Mouse (Mus musculus) right cerebral cortex, adult 2 months (tissue): ENCODE data around the gene AC124502.3.
"Not testable (repeated sequence)": the region's sequence is repeated elsewhere in the genome, so short reads cannot be mapped to it uniquely, and the experiment has no call there.

ENCODE experiments used
- DNase-seq, 2 experiments: peaks; one replicate each; pipeline ENCODE4 v3.0.0; 2021 to 2022; ENCODE audit warnings: low spot score in 2 of 2

The AC124502.3 gene

GRCm38 (mm10) chr19:5083961-5084833, 45.5 kb downstream of the AC124502.3 start:
- peak in 1 of 2 experiments; percentile 62 for DNase-seq

- no peak for DNase-seq
Observed at GRCm38 (mm10) chr19:5084834-5085144, 46.1 kb downstream of the AC124502.3 start.

- peak in 1 of 2 experiments; percentile 57 for DNase-seq
Observed at GRCm38 (mm10) chr19:5085145-5085863, 46.6 kb downstream of the AC124502.3 start, which contains the start of gene Tmem151a. Tmem151a (minus strand) TSS chr19:5085531.

- not testable (repeated sequence) for DNase-seq
Observed at GRCm38 (mm10) chr19:5086533-5086932, 47.8 kb downstream of the AC124502.3 start.

- peak; percentile 95 to 96 for DNase-seq
Observed at GRCm38 (mm10) chr19:5087884-5088728, 49.4 kb downstream of the AC124502.3 start, which contains the start of gene Yif1a. Yif1a (plus strand) TSS chr19:5088538.

GRCm38 (mm10) chr19:5089324-5089723, 50.6 kb downstream of the AC124502.3 start:
- no peak for DNase-seq

GRCm38 (mm10) chr19:5092083-5092482, 53.4 kb downstream of the AC124502.3 start:
- DNase-seq, result no peak

GRCm38 (mm10) chr19:5093481-5094242, 55.0 kb downstream of the AC124502.3 start:
- no peak for DNase-seq

- DNase-seq, result peak; percentile 99 to 100
Observed at GRCm38 (mm10) chr19:5094243-5094632, 55.5 kb downstream of the AC124502.3 start.

- DNase-seq, result peak in 1 of 2 experiments; percentile 63
Observed at GRCm38 (mm10) chr19:5094746-5095417, 56.2 kb downstream of the AC124502.3 start.

- DNase-seq, result no peak
Observed at GRCm38 (mm10) chr19:5095887-5096474, 57.3 kb downstream of the AC124502.3 start.

GRCm38 (mm10) chr19:5097521-5098362, 59.1 kb downstream of the AC124502.3 start:
- no peak for DNase-seq

GRCm38 (mm10) chr19:5098363-5099143, 59.9 kb downstream of the AC124502.3 start, which contains the start of gene Cnih2:
Cnih2 (minus strand) TSS chr19:5098521.
- peak in 1 of 2 experiments; percentile 69 for DNase-seq
